Mouse (Mus musculus): Measurements from ENCODE around the gene Pde4b. TPM values are rescaled to one million over a fixed set of nuclear protein-coding genes. Genes with fewer than 3 reads are reported as not detected.

Pde4b gene
- polyA plus RNA-seq, 1 experiment from 2014 or later: 4.2 TPM

DNA sequence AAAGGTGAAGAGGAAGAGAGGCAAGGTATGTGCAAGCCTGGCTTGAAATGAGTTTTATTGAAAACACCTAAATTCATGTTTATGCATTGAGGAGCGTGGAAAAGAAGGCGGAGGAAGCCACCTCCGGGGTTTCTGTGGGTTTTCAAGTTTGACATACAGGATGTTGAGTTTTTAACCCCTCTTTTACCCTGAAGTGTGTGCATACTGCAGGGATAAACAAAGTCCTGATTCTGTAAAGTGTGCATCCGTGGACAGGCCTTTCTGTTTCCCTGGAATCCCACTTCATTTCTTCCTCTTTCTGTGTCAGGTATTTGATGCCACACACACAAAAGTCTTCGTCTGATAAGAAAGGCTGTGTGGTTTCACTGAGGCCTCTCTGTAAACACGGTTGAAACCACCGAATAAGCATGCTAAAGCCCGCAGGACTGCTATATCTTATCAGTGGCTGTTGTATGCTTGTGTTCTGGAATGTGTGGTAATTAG, 481.8 kb downstream of the Pde4b start:
- H3K4me3 ChIP-seq: peak overlapping the region; percentile 72
- whole genome bisulfite sequencing (ENCODE audit: insufficient replicate concordance): 3% methylated on average over 8 of the region's 8 CpGs
- H3K9ac ChIP-seq: peak overlapping the region; percentile 3; the same call in 1 of the 2 replicates
- H3K27me3 ChIP-seq (replicated peaks): no peaks in the 10 kb centered on the region
- no peaks in the 10 kb centered on the region for H3K36me3 ChIP-seq
- H3K9me3 ChIP-seq (replicated peaks): no peaks in the 10 kb centered on the region
- H3K27ac ChIP-seq: peak overlapping the region; percentile 86
- H3K4me2 ChIP-seq: peak overlapping the region; percentile 91
- H3K4me1 ChIP-seq: peaks cover 80% of the 10 kb centered on the region
- peak; percentile 34 for ATAC-seq

DNA sequence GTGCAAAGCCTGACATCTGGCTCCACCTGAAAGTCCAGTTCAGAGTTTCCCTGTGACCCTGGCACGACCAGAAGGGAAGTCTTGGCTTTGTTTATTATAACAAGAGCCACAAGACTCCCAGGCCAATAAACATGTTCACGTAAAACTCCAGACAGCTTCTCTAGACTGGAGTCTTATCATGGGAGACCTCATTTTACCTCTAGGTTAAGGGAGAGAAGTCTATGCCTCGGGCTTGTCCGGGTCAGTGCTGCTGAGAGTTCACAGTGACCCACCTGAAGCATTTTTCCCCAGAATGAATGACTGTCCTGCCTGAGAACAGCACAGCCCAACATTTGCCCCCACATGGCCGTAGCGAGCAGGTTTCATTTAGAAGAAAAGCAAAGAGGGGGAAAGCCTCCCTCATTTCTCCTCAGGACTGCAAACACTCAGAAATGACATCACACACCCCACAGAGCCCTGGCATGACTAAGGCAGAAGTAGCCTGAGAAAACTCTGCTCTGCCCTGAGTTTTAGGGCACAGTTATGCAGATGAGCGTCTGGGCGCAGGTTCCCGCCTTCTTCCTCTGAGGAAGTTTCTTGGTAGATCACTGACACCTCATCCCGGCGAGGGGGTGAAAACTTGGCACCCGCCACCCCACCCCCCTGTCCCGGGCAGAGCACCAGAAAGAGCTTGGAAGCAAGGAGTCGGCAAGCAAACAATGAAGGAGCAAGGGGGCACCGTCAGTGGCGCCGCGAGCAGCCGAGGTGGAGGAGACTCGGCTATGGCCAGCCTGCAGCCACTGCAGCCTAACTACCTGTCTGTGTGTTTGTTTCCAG, 482.8 kb downstream of the Pde4b start:
- Histone ChIP-seq H3K4me3 (peak overlapping the region; percentile 72), H3K4me1 (peaks cover 81% of the 10 kb centered on the region), H3K36me3 (no peaks in the 10 kb centered on the region), H3K9ac (peak overlapping the region; percentile 81), H3K9me3 (replicated peaks) (no peaks in the 10 kb centered on the region), H3K4me2 (peak overlapping the region; percentile 91), H3K27ac (peak overlapping the region; percentile 86), H3K27me3 (replicated peaks) (no peaks in the 10 kb centered on the region)
- under 1% methylated on average over 20 of the region's 20 CpGs for WGBS (ENCODE audit: insufficient replicate concordance)
- ATAC-seq: peak; percentile 79

DNA sequence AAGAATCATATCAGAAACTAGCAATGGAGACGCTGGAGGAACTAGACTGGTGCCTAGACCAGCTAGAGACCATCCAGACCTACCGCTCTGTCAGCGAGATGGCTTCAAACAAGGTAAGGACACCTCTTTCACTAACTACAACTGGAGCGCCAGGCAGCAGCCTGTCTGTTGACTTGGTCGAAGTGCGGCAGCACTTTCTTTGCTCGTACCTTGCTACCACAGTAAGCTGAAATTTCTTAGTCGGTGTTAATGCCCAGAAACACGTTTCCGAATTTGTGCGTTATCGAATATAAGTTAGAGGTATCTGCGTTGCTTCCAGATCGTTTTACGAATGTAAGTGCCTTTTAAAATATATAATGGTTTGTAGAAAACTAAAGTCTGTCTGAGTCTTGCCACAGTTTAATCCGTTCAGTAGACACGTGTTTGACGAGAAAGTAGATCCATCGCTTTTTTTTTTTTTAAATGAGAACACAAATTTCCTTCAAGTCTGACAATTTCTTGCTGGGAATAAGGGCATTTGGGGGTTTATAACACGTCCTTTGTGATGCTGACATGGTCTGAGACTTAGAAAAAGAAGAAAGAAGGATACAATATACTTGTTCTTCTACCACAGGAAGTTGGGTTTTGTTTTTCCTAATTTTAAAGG, 483.5 kb downstream of the Pde4b start:
- peak overlapping the region; percentile 91 for H3K4me2 ChIP-seq
- H3K4me1 ChIP-seq: peaks cover 84% of the 10 kb centered on the region
- peak overlapping the region; percentile 81 for H3K9ac ChIP-seq
- H3K4me3 ChIP-seq: peak overlapping the region; percentile 72
- ATAC-seq: peak; percentile 42
- no peaks in the 10 kb centered on the region for H3K36me3 ChIP-seq
- no peaks in the 10 kb centered on the region for H3K9me3 ChIP-seq (replicated peaks)
- H3K27me3 ChIP-seq (replicated peaks): no peaks in the 10 kb centered on the region
- WGBS (ENCODE audit: insufficient replicate concordance): 2% methylated on average over 20 of the region's 20 CpGs
- H3K27ac ChIP-seq: peak overlapping the region; percentile 86

DNA sequence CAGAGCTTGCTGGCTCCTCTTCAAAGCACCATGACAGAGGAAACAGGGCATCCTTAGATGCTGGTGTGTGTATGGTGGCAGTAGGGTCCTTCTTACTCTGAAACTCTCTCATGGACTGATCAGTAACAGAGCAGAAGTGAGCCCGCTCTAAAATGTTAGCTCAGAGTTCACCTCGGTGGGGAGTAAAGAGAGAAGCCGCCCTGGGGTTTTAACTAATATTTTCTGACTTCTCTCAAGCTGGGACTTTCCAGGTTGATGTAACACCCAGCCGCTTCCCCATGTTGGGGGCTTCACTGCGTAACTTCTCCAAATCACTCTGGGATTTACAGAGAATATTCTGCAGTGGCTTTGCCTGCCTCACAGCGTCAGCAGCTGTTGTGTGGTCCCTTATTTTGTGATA, 484.7 kb downstream of the Pde4b start:
- Histone ChIP-seq H3K27ac (peak overlapping the region; percentile 18), H3K36me3 (no peaks in the 10 kb centered on the region), H3K9me3 (replicated peaks) (no peaks in the 10 kb centered on the region), H3K4me2 (peak overlapping the region; percentile 91), H3K4me1 (peaks cover 84% of the 10 kb centered on the region), H3K4me3 (peak overlapping the region; percentile 44), H3K27me3 (replicated peaks) (no peaks in the 10 kb centered on the region), H3K9ac (peak overlapping the region; percentile 40)
- WGBS (ENCODE audit: insufficient replicate concordance): 43% methylated on average over 6 of the region's 6 CpGs
- no peak for ATAC-seq

DNA sequence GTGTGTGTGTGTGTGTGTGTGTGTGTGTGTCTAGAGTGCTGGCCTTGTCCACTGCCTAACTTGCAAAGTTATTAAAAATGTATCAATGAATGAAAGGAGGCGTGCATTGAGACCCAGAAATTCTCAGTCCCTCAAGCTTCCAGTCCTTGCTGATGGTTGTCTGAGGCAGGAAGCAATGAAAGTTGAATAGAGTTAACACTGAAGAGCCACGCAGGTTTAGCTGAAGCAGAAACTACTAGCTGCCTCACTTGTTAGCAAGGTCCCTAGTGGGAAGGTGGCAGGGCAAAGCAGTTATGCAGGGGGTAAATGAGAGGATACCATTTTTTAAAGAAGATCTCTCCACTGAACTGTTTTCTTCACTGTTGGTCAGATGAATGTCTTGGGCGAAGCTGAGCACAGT, 485.2 kb downstream of the Pde4b start:
- WGBS (ENCODE audit: insufficient replicate concordance): 56% methylated on average over 3 of the region's 3 CpGs

DNA sequence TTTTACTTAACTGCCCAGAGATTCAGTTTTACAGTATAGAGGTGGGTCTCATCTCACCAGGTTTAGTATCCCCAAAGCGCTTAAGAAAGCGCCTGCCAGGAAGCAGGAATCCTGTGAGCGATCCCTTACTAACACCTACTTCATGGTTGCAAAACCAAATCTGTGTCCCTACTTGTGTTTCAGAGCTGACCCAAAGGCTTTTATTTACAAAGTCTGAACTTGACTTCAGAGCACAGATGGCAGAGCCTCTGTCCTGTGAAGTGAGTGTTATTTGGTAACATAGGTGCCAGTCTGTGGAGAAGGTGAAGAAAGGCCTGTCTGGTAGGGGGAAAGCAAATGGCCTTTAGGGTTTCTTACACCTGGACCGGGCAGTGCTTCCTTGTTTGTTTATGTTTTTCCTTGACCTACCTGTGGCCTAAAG, 486.0 kb downstream of the Pde4b start:
- ATAC-seq: no peak
- H3K4me2 ChIP-seq: peak overlapping the region; percentile 91; the same call in 1 of the 2 replicates

More for the DNA sequence above, 485.2 kb downstream of the Pde4b start:
- H3K27ac ChIP-seq: no peak overlapping the region; the same call in 1 of the 2 replicates
- no peak for ATAC-seq
- H3K4me2 ChIP-seq: peak overlapping the region; percentile 91
- peak overlapping the region; percentile 44 for H3K4me3 ChIP-seq
- peak overlapping the region; percentile 40; the same call in 1 of the 2 replicates for H3K9ac ChIP-seq
- no peaks in the 10 kb centered on the region for H3K9me3 ChIP-seq (replicated peaks)
- peaks cover 84% of the 10 kb centered on the region for H3K4me1 ChIP-seq
- H3K36me3 ChIP-seq: no peaks in the 10 kb centered on the region
- no peaks in the 10 kb centered on the region for H3K27me3 ChIP-seq (replicated peaks)

DNA sequence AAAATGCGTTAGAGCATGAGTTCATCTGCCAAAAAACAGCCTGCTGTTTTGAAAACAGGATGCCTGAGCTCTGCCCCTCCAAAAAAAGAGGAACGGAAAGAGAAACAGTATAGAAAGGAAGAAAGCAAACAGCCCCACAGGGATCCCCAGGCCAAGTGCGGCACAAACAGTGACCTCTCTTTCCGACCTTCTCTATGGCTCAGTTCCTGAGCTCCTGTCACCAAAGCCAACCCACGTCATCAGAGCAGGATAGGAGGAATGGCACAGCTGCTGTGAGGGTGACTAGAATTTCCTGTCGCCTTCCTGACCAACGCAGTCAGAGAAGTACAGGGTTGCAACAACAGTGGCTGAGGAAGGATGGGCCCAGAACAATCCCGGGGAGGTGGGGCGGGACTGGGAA, 486.9 kb downstream of the Pde4b start:
- no peaks in the 10 kb centered on the region for H3K27me3 ChIP-seq (replicated peaks)
- H3K27ac ChIP-seq: peak overlapping the region; percentile 48; the same call in 1 of the 2 replicates
- WGBS (ENCODE audit: insufficient replicate concordance): 34% methylated on average over 9 of the region's 9 CpGs
- no peak for ATAC-seq
- no peaks in the 10 kb centered on the region for H3K9me3 ChIP-seq (replicated peaks)
- H3K4me1 ChIP-seq: peaks cover 78% of the 10 kb centered on the region
- H3K4me2 ChIP-seq: peak overlapping the region; percentile 91; the same call in 1 of the 2 replicates
- no peak overlapping the region for H3K4me3 ChIP-seq
- H3K9ac ChIP-seq: no peak overlapping the region
- H3K36me3 ChIP-seq: no peaks in the 10 kb centered on the region

More for the DNA sequence above, 486.0 kb downstream of the Pde4b start:
- no peaks in the 10 kb centered on the region for H3K27me3 ChIP-seq (replicated peaks)
- H3K9ac ChIP-seq: 0 out of 2 replicates have a peak overlapping the region, but pooled peaks have one; percentile 17
- H3K36me3 ChIP-seq: no peaks in the 10 kb centered on the region
- no peak overlapping the region for H3K4me3 ChIP-seq
- no peaks in the 10 kb centered on the region for H3K9me3 ChIP-seq (replicated peaks)
- WGBS (ENCODE audit: insufficient replicate concordance): 78% methylated on average over 4 of the region's 4 CpGs
- peaks cover 83% of the 10 kb centered on the region for H3K4me1 ChIP-seq
- H3K27ac ChIP-seq: peak overlapping the region; percentile 48; the same call in 1 of the 2 replicates

DNA sequence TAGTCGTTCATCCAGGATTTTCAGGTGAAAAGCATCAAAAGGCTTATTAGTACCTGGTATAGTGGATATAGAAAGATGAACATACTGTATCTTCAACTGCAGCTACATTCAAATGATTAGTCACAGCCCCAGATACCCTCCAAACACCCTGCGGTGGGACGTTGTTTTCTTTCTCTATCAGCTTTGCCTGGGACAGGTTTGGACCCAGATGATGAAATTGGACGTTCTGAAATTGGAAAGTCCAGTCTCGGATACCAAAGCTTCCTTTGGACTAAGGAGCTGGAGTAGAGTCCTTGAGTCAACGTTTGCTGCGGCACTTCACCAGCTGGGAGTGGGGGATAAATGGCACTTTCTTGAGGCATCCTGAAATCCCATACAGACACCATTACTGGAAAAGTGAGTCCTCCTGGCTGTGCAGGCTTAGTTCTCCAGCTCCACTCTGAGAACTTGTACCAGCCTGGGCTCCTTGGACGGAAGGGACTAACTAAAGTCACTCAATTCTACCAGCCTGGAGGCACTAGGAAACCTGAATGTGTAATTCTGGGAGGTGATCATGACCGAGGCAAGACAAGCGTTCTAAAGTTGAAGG, 487.4 kb downstream of the Pde4b start:
- Histone ChIP-seq H3K4me3 (no peak overlapping the region), H3K4me2 (no peak overlapping the region)
- WGBS (ENCODE audit: insufficient replicate concordance): 66% methylated on average over 10 of the region's 10 CpGs

DNA sequence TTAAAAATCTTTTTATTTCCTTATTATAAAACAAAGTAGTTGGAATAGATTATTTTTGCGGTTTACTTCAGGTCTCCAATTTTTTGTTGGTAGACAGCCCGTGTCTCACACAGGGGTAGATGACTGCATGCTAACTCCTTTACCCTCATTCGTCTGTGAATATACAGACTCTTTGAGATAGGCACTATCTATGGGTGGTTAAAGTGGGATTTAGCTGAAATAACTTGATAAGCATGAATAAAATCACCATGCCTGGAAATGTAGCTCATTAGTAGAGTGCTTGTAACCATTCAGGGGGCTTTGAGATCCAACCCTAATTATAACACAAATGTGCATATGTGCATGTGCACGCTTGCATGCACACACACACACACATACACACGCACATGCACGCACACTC, 488.8 kb downstream of the Pde4b start:
- no peaks in the 10 kb centered on the region for H3K27me3 ChIP-seq (replicated peaks)
- 66% methylated on average over 6 of the region's 6 CpGs for WGBS (ENCODE audit: insufficient replicate concordance)
- ATAC-seq: no peak

More for the DNA sequence above, 487.4 kb downstream of the Pde4b start:
- no peak for ATAC-seq
- Histone ChIP-seq H3K27ac (no peak overlapping the region), H3K9me3 (replicated peaks) (no peaks in the 10 kb centered on the region), H3K4me1 (peaks cover 75% of the 10 kb centered on the region), H3K36me3 (no peaks in the 10 kb centered on the region), H3K9ac (no peak overlapping the region), H3K27me3 (replicated peaks) (no peaks in the 10 kb centered on the region)

DNA sequence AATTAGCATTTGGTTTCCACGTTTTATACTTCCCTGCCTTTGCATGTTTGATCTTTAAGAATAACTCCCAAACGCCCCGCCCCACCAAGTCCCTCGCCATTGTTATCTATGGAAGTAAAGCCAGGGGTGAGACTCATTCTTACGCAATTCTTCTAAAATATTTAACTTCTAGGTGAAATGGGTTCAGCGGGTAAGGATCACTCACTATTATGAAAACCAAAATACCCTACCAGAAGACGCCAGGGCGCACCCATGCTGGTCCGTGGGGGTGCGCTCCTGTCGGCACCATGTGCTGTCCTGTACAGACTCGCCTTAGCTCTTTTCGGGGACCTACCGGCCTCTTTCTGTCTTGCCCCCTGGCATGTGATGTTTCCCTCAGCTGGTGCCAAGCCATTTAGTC, 490.3 kb downstream of the Pde4b start:
- H3K4me2 ChIP-seq: no peak overlapping the region
- WGBS (ENCODE audit: insufficient replicate concordance): 71% methylated on average over 14 of the region's 14 CpGs
- no peak overlapping the region for H3K9ac ChIP-seq
- H3K4me3 ChIP-seq: no peak overlapping the region
- no peaks in the 10 kb centered on the region for H3K27me3 ChIP-seq (replicated peaks)
- ATAC-seq: no peak
- H3K27ac ChIP-seq: no peak overlapping the region
- no peaks in the 10 kb centered on the region for H3K36me3 ChIP-seq
- H3K4me1 ChIP-seq: peaks cover 72% of the 10 kb centered on the region
- H3K9me3 ChIP-seq (replicated peaks): no peaks in the 10 kb centered on the region

More for the DNA sequence above, 488.8 kb downstream of the Pde4b start:
- H3K9ac ChIP-seq: no peak overlapping the region
- no peak overlapping the region for H3K4me2 ChIP-seq
- peaks cover 79% of the 10 kb centered on the region for H3K4me1 ChIP-seq
- no peak overlapping the region for H3K27ac ChIP-seq
- no peaks in the 10 kb centered on the region for H3K36me3 ChIP-seq
- no peaks in the 10 kb centered on the region for H3K9me3 ChIP-seq (replicated peaks)
- no peak overlapping the region for H3K4me3 ChIP-seq

DNA sequence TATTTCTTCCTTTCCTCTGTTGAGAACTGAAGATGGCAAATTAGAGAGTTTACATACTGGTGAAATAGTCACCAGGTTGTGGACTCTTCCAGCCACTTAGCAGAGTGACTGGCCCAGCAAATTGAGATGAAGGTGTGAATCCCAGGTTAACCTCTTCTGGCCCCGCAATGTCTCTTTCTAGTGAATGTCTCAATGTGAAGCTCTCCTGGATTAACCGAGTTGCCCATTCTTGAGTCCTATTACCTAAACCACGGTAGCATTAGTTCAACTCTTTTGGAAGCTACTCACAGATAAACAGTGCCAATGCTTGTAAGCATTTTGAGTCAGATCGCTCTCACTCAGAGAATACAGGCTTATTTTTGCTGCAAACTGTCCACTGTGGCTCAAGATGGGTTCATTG, 491.7 kb downstream of the Pde4b start:
- Histone ChIP-seq H3K36me3 (no peaks in the 10 kb centered on the region), H3K9me3 (replicated peaks) (no peaks in the 10 kb centered on the region), H3K4me1 (peaks cover 58% of the 10 kb centered on the region), H3K4me3 (no peak overlapping the region), H3K9ac (no peak overlapping the region), H3K27me3 (replicated peaks) (no peaks in the 10 kb centered on the region), H3K4me2 (no peak overlapping the region), H3K27ac (no peak overlapping the region)
- 77% methylated on average over 4 of the region's 4 CpGs for WGBS (ENCODE audit: insufficient replicate concordance)
- no peak for ATAC-seq

Data from liver, embryonic 12.5 days (tissue).